Mouse (Mus musculus): ENCODE data around the gene Lsp1. TPM values are rescaled to one million over a fixed set of nuclear protein-coding genes. Genes with fewer than 3 reads are reported as not detected.

Lsp1 gene
- polyA plus RNA-seq (2015; fragmentation: Nextera tagmentation; extraction: Ambion mirVana) = 73.5 and 83.5 TPM in 2 replicates

DNA sequence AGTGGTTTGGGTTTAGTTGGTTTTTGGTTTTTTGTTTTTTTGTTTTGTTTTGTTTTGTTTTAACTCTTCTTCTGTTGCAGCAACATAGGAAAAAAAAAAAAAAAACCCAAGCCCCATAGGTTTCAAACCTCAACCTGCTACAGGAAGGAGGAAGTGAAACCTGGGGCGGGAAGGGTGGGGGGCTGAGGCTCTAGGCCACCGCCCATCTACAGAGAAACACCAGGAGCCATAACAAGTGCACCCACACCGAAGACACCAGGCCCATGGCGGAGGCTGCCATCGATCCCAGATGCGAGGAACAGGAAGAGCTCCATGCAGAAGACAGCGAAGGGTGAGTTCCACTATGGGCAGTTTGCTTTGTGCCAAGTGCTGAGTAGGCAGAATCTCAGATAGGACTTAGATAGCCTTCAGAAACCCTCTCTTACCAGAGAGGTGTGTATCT lies at the start of gene Lsp1:
Gene Lsp1, plus strand, starts transcription at position 174 of the 442 bp plus-strand sequence.
- no peaks in the 10 kb centered on the region for H3K27me3 ChIP-seq (ENCODE audit: control insufficient read depth, insufficient read depth, low read length)
- no peaks in the 10 kb centered on the region for H3K9me3 ChIP-seq (replicated peaks; ENCODE audit: control insufficient read depth, low read length)
- no peak for ATAC-seq (replicated peaks; ENCODE audit: extremely low read depth, insufficient read depth, low FRiP score)
- H3K4me2 ChIP-seq (ENCODE audit: low read depth, low read length) = peak within 1 kb of the TSS; percentile 27
- peaks cover 68% of the 10 kb centered on the region for H3K4me1 ChIP-seq (ENCODE audit: control insufficient read depth, insufficient read depth, low read length)
- H3K4me3 ChIP-seq (ENCODE audit: low read length) = peak within 1 kb of the TSS; percentile 32
- H3K9ac ChIP-seq (ENCODE audit: low read length) = peak within 1 kb of the TSS; percentile 31
- peak within 1 kb of the TSS; percentile 95 for H3K27ac ChIP-seq (ENCODE audit: low read length)
- 89% methylated on average over 7 of the region's 7 CpGs for WGBS
- no peaks in the 10 kb centered on the region for H3K36me3 ChIP-seq (ENCODE audit: control insufficient read depth, insufficient read depth)

GRCm38 (mm10) chr7:142413285-142413684 lies 47.3 kb upstream of the Lsp1 start:
- WGBS = 72% methylated on average over 6 of the region's 6 CpGs
- Histone ChIP-seq H3K9ac (ENCODE audit: low read length) (no peak overlapping the region), H3K27ac (ENCODE audit: low read length) (no peak overlapping the region), H3K4me2 (ENCODE audit: low read depth, low read length) (no peak overlapping the region), H3K36me3 (ENCODE audit: control insufficient read depth, insufficient read depth) (no peaks in the 10 kb centered on the region), H3K4me3 (ENCODE audit: low read length) (no peak overlapping the region), H3K27me3 (ENCODE audit: control insufficient read depth, insufficient read depth, low read length) (no peaks in the 10 kb centered on the region), H3K4me1 (ENCODE audit: control insufficient read depth, insufficient read depth, low read length) (no peaks in the 10 kb centered on the region), H3K9me3 (replicated peaks; ENCODE audit: control insufficient read depth, low read length) (peaks cover 3% of the 10 kb centered on the region; the same call in 1 of the 2 replicates)
- no peak for ATAC-seq (replicated peaks; ENCODE audit: extremely low read depth, insufficient read depth, low FRiP score)

DNA sequence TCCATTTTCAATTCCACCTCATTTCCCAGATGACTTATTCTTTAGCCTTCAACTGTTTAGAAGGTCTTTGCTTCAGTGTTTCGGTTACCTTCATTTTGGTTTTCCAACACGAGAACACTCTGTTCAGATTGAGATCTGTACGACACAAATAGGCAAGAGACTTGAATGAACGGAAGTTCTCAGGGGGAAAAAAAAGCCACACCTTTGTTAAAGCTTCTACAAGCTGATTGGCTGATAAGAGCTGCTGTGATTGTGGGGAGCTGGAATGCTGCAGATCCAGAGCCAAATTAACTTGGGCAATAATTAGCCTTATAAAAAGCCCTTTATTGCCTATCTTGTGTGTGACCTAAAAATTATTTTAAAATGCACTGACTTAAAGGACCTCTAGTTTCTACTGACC lies 45.3 kb upstream of the Lsp1 start:
- no peak for ATAC-seq (replicated peaks; ENCODE audit: extremely low read depth, insufficient read depth, low FRiP score)
- Histone ChIP-seq H3K9ac (ENCODE audit: low read length) (no peak overlapping the region), H3K36me3 (ENCODE audit: control insufficient read depth, insufficient read depth) (no peaks in the 10 kb centered on the region), H3K4me3 (ENCODE audit: low read length) (no peak overlapping the region), H3K27me3 (ENCODE audit: control insufficient read depth, insufficient read depth, low read length) (no peaks in the 10 kb centered on the region), H3K4me2 (ENCODE audit: low read depth, low read length) (no peak overlapping the region), H3K4me1 (ENCODE audit: control insufficient read depth, insufficient read depth, low read length) (no peaks in the 10 kb centered on the region), H3K27ac (ENCODE audit: low read length) (no peak overlapping the region), H3K9me3 (replicated peaks; ENCODE audit: control insufficient read depth, low read length) (peaks cover 3% of the 10 kb centered on the region; the same call in 1 of the 2 replicates)
- 50% methylated on average over 4 of the region's 4 CpGs for WGBS

- 62% methylated on average over 3 of the region's 3 CpGs for WGBS
- Histone ChIP-seq H3K4me2 (ENCODE audit: low read depth, low read length) (no peak overlapping the region), H3K9me3 (replicated peaks; ENCODE audit: control insufficient read depth, low read length) (no peaks in the 10 kb centered on the region)
These were observed 44.4 kb upstream of the Lsp1 start for GRCm38 (mm10) chr7:142416225-142416624.

DNA sequence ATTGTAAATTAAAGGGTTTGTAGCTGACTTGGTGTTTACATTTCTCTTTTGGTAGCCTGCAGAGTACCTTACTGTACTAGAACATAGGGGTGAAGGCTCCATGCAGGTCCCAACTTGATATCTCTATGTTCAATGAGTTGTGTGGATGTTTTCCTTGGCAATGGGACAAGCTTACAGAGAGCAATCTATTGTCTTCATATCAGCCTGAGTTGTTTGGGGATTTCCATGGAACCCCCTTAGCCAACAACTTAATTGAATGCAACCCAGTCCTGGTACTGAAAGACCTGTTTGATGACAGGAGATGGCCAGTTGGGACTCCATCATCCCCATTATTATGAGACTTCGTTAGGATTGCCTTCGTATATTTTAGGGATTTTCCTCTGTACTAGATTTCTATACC lies 42.6 kb upstream of the Lsp1 start:
- H3K4me3 ChIP-seq (ENCODE audit: low read length) = no peak overlapping the region
- no peak overlapping the region for H3K4me2 ChIP-seq (ENCODE audit: low read depth, low read length)
- H3K27me3 ChIP-seq (ENCODE audit: control insufficient read depth, insufficient read depth, low read length) = no peaks in the 10 kb centered on the region
- WGBS = 73% methylated on average over 2 of the region's 2 CpGs
- no peak overlapping the region for H3K9ac ChIP-seq (ENCODE audit: low read length)
- H3K27ac ChIP-seq (ENCODE audit: low read length) = no peak overlapping the region
- H3K36me3 ChIP-seq (ENCODE audit: control insufficient read depth, insufficient read depth) = no peaks in the 10 kb centered on the region
- ATAC-seq (replicated peaks; ENCODE audit: extremely low read depth, insufficient read depth, low FRiP score) = peak; percentile 45; the same call in 1 of the 2 replicates
- H3K4me1 ChIP-seq (ENCODE audit: control insufficient read depth, insufficient read depth, low read length) = no peaks in the 10 kb centered on the region
- no peaks in the 10 kb centered on the region for H3K9me3 ChIP-seq (replicated peaks; ENCODE audit: control insufficient read depth, low read length)

More at GRCm38 (mm10) chr7:142416225-142416624, 44.4 kb upstream of the Lsp1 start:
- H3K27ac ChIP-seq (ENCODE audit: low read length) = no peak overlapping the region
- H3K9ac ChIP-seq (ENCODE audit: low read length) = no peak overlapping the region
- no peaks in the 10 kb centered on the region for H3K36me3 ChIP-seq (ENCODE audit: control insufficient read depth, insufficient read depth)
- no peak overlapping the region for H3K4me3 ChIP-seq (ENCODE audit: low read length)
- H3K4me1 ChIP-seq (ENCODE audit: control insufficient read depth, insufficient read depth, low read length) = no peaks in the 10 kb centered on the region
- ATAC-seq (replicated peaks; ENCODE audit: extremely low read depth, insufficient read depth, low FRiP score) = no peak
- no peaks in the 10 kb centered on the region for H3K27me3 ChIP-seq (ENCODE audit: control insufficient read depth, insufficient read depth, low read length)

- H3K4me1 ChIP-seq (ENCODE audit: control insufficient read depth, insufficient read depth, low read length) = no peaks in the 10 kb centered on the region
- H3K9me3 ChIP-seq (replicated peaks; ENCODE audit: control insufficient read depth, low read length) = no peaks in the 10 kb centered on the region
- 90% methylated on average over 8 of the region's 8 CpGs for WGBS
- no peak overlapping the region for H3K4me3 ChIP-seq (ENCODE audit: low read length)
- H3K36me3 ChIP-seq (ENCODE audit: control insufficient read depth, insufficient read depth) = no peaks in the 10 kb centered on the region
- H3K27ac ChIP-seq (ENCODE audit: low read length) = no peak overlapping the region
- H3K27me3 ChIP-seq (ENCODE audit: control insufficient read depth, insufficient read depth, low read length) = no peaks in the 10 kb centered on the region
- H3K9ac ChIP-seq (ENCODE audit: low read length) = no peak overlapping the region
- ATAC-seq (replicated peaks; ENCODE audit: extremely low read depth, insufficient read depth, low FRiP score) = no peak
- H3K4me2 ChIP-seq (ENCODE audit: low read depth, low read length) = no peak overlapping the region
These were observed 41.9 kb upstream of the Lsp1 start for GRCm38 (mm10) chr7:142418679-142419078.

DNA sequence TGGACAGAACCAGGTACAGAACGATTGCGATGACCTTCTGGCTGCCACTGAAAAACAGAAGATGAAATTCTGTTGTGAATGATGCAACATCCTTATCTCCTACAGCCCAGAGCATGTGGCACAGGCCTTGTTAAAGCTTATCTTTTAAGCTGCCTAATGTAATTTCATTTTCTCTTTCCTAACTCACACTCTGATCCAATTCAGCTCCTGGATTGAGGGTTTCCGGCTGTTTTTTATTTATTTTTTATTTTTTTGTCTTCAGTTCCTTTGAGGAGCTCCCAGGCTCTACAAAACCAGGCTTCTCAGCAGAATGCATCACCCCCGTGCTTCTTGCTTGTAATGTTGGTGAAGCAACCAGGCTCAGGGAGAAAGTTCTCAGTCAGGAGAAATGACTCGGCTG lies 40.7 kb upstream of the Lsp1 start:
- Histone ChIP-seq H3K4me3 (ENCODE audit: low read length) (no peak overlapping the region), H3K27me3 (ENCODE audit: control insufficient read depth, insufficient read depth, low read length) (no peaks in the 10 kb centered on the region), H3K27ac (ENCODE audit: low read length) (no peak overlapping the region), H3K9ac (ENCODE audit: low read length) (no peak overlapping the region), H3K9me3 (replicated peaks; ENCODE audit: control insufficient read depth, low read length) (no peaks in the 10 kb centered on the region), H3K4me1 (ENCODE audit: control insufficient read depth, insufficient read depth, low read length) (no peaks in the 10 kb centered on the region), H3K4me2 (ENCODE audit: low read depth, low read length) (no peak overlapping the region), H3K36me3 (ENCODE audit: control insufficient read depth, insufficient read depth) (no peaks in the 10 kb centered on the region)
- 75% methylated on average over 5 of the region's 5 CpGs for whole genome bisulfite sequencing
- no peak for ATAC-seq (replicated peaks; ENCODE audit: extremely low read depth, insufficient read depth, low FRiP score)

- no peak overlapping the region for H3K9ac ChIP-seq (ENCODE audit: low read length)
- H3K4me1 ChIP-seq (ENCODE audit: control insufficient read depth, insufficient read depth, low read length) = no peaks in the 10 kb centered on the region
- H3K4me2 ChIP-seq (ENCODE audit: low read depth, low read length) = no peak overlapping the region
- 58% methylated on average over 2 of the region's 2 CpGs for WGBS
- no peaks in the 10 kb centered on the region for H3K36me3 ChIP-seq (ENCODE audit: control insufficient read depth, insufficient read depth)
- ATAC-seq (replicated peaks; ENCODE audit: extremely low read depth, insufficient read depth, low FRiP score) = no peak
- no peaks in the 10 kb centered on the region for H3K27me3 ChIP-seq (ENCODE audit: control insufficient read depth, insufficient read depth, low read length)
- H3K9me3 ChIP-seq (replicated peaks; ENCODE audit: control insufficient read depth, low read length) = no peaks in the 10 kb centered on the region
- no peak overlapping the region for H3K27ac ChIP-seq (ENCODE audit: low read length)
- no peak overlapping the region for H3K4me3 ChIP-seq (ENCODE audit: low read length)
These were observed 38.8 kb upstream of the Lsp1 start for GRCm38 (mm10) chr7:142421826-142422225.

DNA sequence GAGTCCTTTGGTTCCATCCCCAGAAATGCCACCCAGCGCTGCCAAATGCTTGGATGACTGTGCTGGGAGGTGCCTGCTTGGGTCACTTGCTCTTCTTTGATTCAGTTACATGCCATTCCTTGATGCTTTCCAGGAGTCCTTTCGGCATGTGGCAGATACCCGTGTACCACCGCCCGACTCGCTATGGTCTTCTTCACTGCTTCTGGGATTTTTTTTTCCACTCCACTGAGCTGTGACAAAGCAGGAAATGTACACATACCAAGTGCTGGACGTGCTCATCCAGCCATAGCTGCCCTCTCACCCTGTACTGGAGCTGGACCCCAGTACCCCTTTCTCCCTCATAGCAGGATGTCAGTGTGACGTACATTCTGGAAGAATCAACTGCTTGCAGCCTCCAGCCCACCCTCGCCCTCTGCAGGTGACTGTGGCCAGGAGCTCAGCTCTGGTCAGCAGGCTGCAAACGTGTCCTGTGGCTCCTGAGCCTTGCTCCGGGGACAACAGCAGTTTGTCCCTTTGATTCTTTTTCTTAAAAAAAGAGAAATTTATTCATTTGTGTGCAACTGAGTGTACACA lies 34.9 kb upstream of the Lsp1 start:
- 53% methylated on average over 11 of the region's 11 CpGs for WGBS
- Histone ChIP-seq H3K9ac (ENCODE audit: low read length) (no peak overlapping the region), H3K4me2 (ENCODE audit: low read depth, low read length) (no peak overlapping the region), H3K36me3 (ENCODE audit: control insufficient read depth, insufficient read depth) (no peaks in the 10 kb centered on the region), H3K4me1 (ENCODE audit: control insufficient read depth, insufficient read depth, low read length) (peaks cover 8% of the 10 kb centered on the region), H3K27ac (ENCODE audit: low read length) (no peak overlapping the region), H3K9me3 (replicated peaks; ENCODE audit: control insufficient read depth, low read length) (no peaks in the 10 kb centered on the region), H3K4me3 (ENCODE audit: low read length) (no peak overlapping the region), H3K27me3 (ENCODE audit: control insufficient read depth, insufficient read depth, low read length) (no peaks in the 10 kb centered on the region)
- ATAC-seq (replicated peaks; ENCODE audit: extremely low read depth, insufficient read depth, low FRiP score) = no peak

Data from heart, embryonic 16.5 days (tissue).